Mouse (Mus musculus) heart, embryonic 10.5 days (tissue): Measurements from ENCODE around the gene Tmc3. TPM values are rescaled to one million over a fixed set of nuclear protein-coding genes. Genes with fewer than 3 reads are reported as not detected.
A peak's percentile ranks its signal among the peaks of the same experiment; 100 is the strongest.

Experiments
- DNase-seq: peaks from one replicate; pipeline ENCODE4 v3.0.0-alpha.2; 2017; ENCODE audit warnings: low spot score
- H3K27ac ChIP-seq: fragments of 300-500 bp; sonication (generic); 2 replicates; pipeline ENCODE4 v1.5.1; 2016; ENCODE audit warnings: mild to moderate bottlenecking
- H3K27me3 ChIP-seq: fragments of 300-500 bp; sonication (generic); 2 replicates; pipeline ENCODE4 v1.6.1; 2016; ENCODE audit warnings: mild to moderate bottlenecking; ENCODE audit not compliant: poor library complexity, insufficient read depth, severe bottlenecking
- H3K36me3 ChIP-seq: fragments of 300-500 bp; sonication (generic); 2 replicates; pipeline ENCODE4 v1.6.1; 2016; ENCODE audit warnings: mild to moderate bottlenecking, moderate library complexity
- H3K4me1 ChIP-seq: fragments of 300-500 bp; sonication (generic); 2 replicates; pipeline ENCODE4 v1.6.1; 2016; ENCODE audit warnings: mild to moderate bottlenecking
- H3K4me3 ChIP-seq: fragments of 300-500 bp; sonication (generic); 2 replicates; pipeline ENCODE4 v1.5.1; 2016; ENCODE audit warnings: mild to moderate bottlenecking, moderate library complexity
- H3K9me3 ChIP-seq: fragments of 300-500 bp; sonication (generic); 2 replicates; pipeline ENCODE4 v1.6.1; 2016; ENCODE audit warnings: mild to moderate bottlenecking, moderate library complexity
- WGBS: fragments of 180-500 bp; shearing (Covaris S2); methylation state at CpG from one replicate; pipeline ENCODE4 v1.1.7; 2016; 5-methylcytosine and 5-hydroxymethylcytosine counted together
- polyA plus RNA-seq: library from polyadenylated mRNA; unstranded; fragments of >200 nt; fragmentation: Nextera tagmentation; extraction: Ambion mirVana; gene quantifications from 2 replicates; pipeline ENCODE4 v1.2.1, GENCODE M21; 2016

Gene Tmc3
- 0.21 and 0.35 TPM in 2 replicates for polyA plus RNA-seq

- no peak for DNase-seq
- Histone ChIP-seq H3K27ac (no peak within 1 kb of the TSS), H3K9me3 (no peaks in the 10 kb centered on the region), H3K27me3 (no peaks in the 10 kb centered on the region), H3K4me3 (no peak within 1 kb of the TSS), H3K36me3 (no peaks in the 10 kb centered on the region), H3K4me1 (peaks cover 8% of the 10 kb centered on the region)
- WGBS: 27% methylated on average over 11 of the region's 11 CpGs
Measured at GRCm38 (mm10) chr7:83584639-83585471, at the start of gene Tmc3. Gene Tmc3, plus strand, starts transcription at chr7:83584927.

- H3K4me1 ChIP-seq: no peaks in the 10 kb centered on the region
- no peak overlapping the region for H3K4me3 ChIP-seq
- DNase-seq: no peak
- no peak overlapping the region for H3K27ac ChIP-seq
- no peaks in the 10 kb centered on the region for H3K27me3 ChIP-seq
- no peaks in the 10 kb centered on the region for H3K36me3 ChIP-seq
- 75% methylated on average over 5 of the region's 5 CpGs for WGBS
- H3K9me3 ChIP-seq: no peaks in the 10 kb centered on the region
Measured at GRCm38 (mm10) chr7:83541536-83542169, 43.1 kb upstream of the Tmc3 start.

GRCm38 (mm10) chr7:83548686-83549352, 35.9 kb upstream of the Tmc3 start:
- 0 out of 2 replicates have a peak, but pooled peaks cover 4% of the 10 kb centered on the region for H3K4me1 ChIP-seq
- 39% methylated on average over 7 of the region's 7 CpGs for WGBS
- no peak overlapping the region for H3K27ac ChIP-seq
- no peaks in the 10 kb centered on the region for H3K36me3 ChIP-seq
- H3K4me3 ChIP-seq: no peak overlapping the region
- no peaks in the 10 kb centered on the region for H3K9me3 ChIP-seq
- DNase-seq: no peak
- peaks cover 29% of the 10 kb centered on the region for H3K27me3 ChIP-seq

GRCm38 (mm10) chr7:83549353-83549774, 35.4 kb upstream of the Tmc3 start:
- no peak overlapping the region for H3K4me3 ChIP-seq
- H3K4me1 ChIP-seq: 0 out of 2 replicates have a peak, but pooled peaks cover 4% of the 10 kb centered on the region
- no peak overlapping the region for H3K27ac ChIP-seq
- no peak for DNase-seq
- H3K27me3 ChIP-seq: peaks cover 29% of the 10 kb centered on the region
- no peaks in the 10 kb centered on the region for H3K9me3 ChIP-seq
- H3K36me3 ChIP-seq: no peaks in the 10 kb centered on the region
- WGBS: 48% methylated on average over 7 of the region's 7 CpGs

- H3K27ac ChIP-seq: no peak overlapping the region
- H3K36me3 ChIP-seq: no peaks in the 10 kb centered on the region
- H3K9me3 ChIP-seq: no peaks in the 10 kb centered on the region
- no peak for DNase-seq
- 0 out of 2 replicates have a peak, but pooled peaks cover 4% of the 10 kb centered on the region for H3K4me1 ChIP-seq
- no peak overlapping the region for H3K4me3 ChIP-seq
- WGBS: 35% methylated on average over 5 of the region's 5 CpGs
- peaks cover 29% of the 10 kb centered on the region for H3K27me3 ChIP-seq
Measured at GRCm38 (mm10) chr7:83549951-83550407, 34.7 kb upstream of the Tmc3 start.

GRCm38 (mm10) chr7:83554477-83554876, 30.2 kb upstream of the Tmc3 start:
- H3K4me1 ChIP-seq: 0 out of 2 replicates have a peak, but pooled peaks cover 4% of the 10 kb centered on the region
- DNase-seq: no peak
- H3K27me3 ChIP-seq: peaks cover 24% of the 10 kb centered on the region
- no peak overlapping the region for H3K27ac ChIP-seq
- no peak overlapping the region for H3K4me3 ChIP-seq
- H3K36me3 ChIP-seq: no peaks in the 10 kb centered on the region
- WGBS: 73% methylated on average over 6 of the region's 6 CpGs
- no peaks in the 10 kb centered on the region for H3K9me3 ChIP-seq

GRCm38 (mm10) chr7:83556488-83556887, 28.2 kb upstream of the Tmc3 start:
- Histone ChIP-seq H3K27me3 (peaks cover 14% of the 10 kb centered on the region; the same call in 1 of the 2 replicates), H3K4me3 (no peak overlapping the region), H3K9me3 (no peaks in the 10 kb centered on the region), H3K36me3 (no peaks in the 10 kb centered on the region), H3K4me1 (no peaks in the 10 kb centered on the region), H3K27ac (no peak overlapping the region)
- 71% methylated on average over 2 of the region's 2 CpGs for WGBS
- DNase-seq: no peak

- no peaks in the 10 kb centered on the region for H3K4me1 ChIP-seq
- H3K4me3 ChIP-seq: no peak overlapping the region
- no peak for DNase-seq
- H3K27me3 ChIP-seq: no peaks in the 10 kb centered on the region
- no peaks in the 10 kb centered on the region for H3K36me3 ChIP-seq
- 68% methylated on average over 5 of the region's 5 CpGs for WGBS
- no peak overlapping the region for H3K27ac ChIP-seq
- H3K9me3 ChIP-seq: no peaks in the 10 kb centered on the region
Measured at GRCm38 (mm10) chr7:83558741-83559280, 25.9 kb upstream of the Tmc3 start.

- Histone ChIP-seq H3K36me3 (no peaks in the 10 kb centered on the region), H3K27ac (no peak overlapping the region), H3K4me1 (no peaks in the 10 kb centered on the region), H3K9me3 (no peaks in the 10 kb centered on the region), H3K4me3 (no peak overlapping the region), H3K27me3 (no peaks in the 10 kb centered on the region)
- DNase-seq: no peak
- WGBS: 77% methylated on average over 3 of the region's 3 CpGs
Measured at GRCm38 (mm10) chr7:83559495-83559894, 25.2 kb upstream of the Tmc3 start.

GRCm38 (mm10) chr7:83561849-83562248, 22.9 kb upstream of the Tmc3 start:
- 52% methylated on average over 3 of the region's 3 CpGs for WGBS
- Histone ChIP-seq H3K27me3 (no peaks in the 10 kb centered on the region), H3K36me3 (no peaks in the 10 kb centered on the region), H3K9me3 (no peaks in the 10 kb centered on the region), H3K27ac (no peak overlapping the region), H3K4me1 (no peaks in the 10 kb centered on the region), H3K4me3 (no peak overlapping the region)
- no peak for DNase-seq

GRCm38 (mm10) chr7:83564635-83565291, 20.0 kb upstream of the Tmc3 start:
- Histone ChIP-seq H3K9me3 (no peaks in the 10 kb centered on the region), H3K27ac (0 out of 2 replicates have a peak overlapping the region, but pooled peaks have one; percentile 19), H3K27me3 (no peaks in the 10 kb centered on the region), H3K4me1 (no peaks in the 10 kb centered on the region), H3K4me3 (no peak overlapping the region), H3K36me3 (no peaks in the 10 kb centered on the region)
- WGBS: 64% methylated on average over 12 of the region's 12 CpGs
- DNase-seq: no peak

GRCm38 (mm10) chr7:83565976-83566375, 18.8 kb upstream of the Tmc3 start:
- Histone ChIP-seq H3K36me3 (no peaks in the 10 kb centered on the region), H3K9me3 (no peaks in the 10 kb centered on the region), H3K27me3 (no peaks in the 10 kb centered on the region), H3K4me1 (no peaks in the 10 kb centered on the region), H3K27ac (no peak overlapping the region), H3K4me3 (no peak overlapping the region)
- WGBS: 42% methylated on average over 7 of the region's 7 CpGs
- no peak for DNase-seq
